Mouse (Mus musculus): ENCODE data around the gene Uba2. TPM values are rescaled to one million over a fixed set of nuclear protein-coding genes. Genes with fewer than 3 reads are reported as not detected.
A peak's percentile ranks its signal among the peaks of the same experiment; 100 is the strongest.
"Not testable (repeated sequence)": the region's sequence is repeated elsewhere in the genome, so short reads cannot be mapped to it uniquely, and the experiment has no call there.

Uba2 gene
- polyA plus RNA-seq, 1 experiment: 13.2 TPM

DNA sequence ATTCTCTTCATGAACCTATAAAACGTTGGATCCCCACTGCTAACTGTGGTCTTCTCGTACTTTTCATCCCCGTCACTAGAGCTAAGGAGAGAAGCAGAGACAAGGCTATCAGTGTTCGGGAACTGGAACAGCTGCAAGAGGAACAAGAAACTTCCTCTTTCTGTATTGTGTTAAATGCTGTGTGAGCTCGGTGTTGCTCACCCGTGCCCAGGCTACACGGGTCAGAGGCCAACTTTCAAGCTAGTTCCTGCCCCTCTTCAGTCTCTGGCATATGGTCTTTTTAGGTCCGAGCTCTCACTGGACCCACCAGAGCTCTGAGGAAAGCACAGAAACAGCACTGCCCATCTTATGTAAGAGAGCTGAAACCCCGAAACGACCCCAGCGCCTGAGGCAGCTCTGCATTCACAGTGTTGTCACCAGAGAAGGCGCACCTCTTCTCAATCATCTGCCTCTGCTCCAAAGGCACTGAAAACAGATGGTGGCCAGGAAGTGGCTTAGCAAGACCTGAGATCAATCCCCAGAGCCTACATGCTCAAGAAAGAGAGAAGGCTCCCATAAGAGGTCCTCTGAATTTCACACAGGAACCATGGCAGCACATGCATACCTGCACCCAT is 20.1 kb upstream of the Uba2 start:
- 79% methylated on average over 12 of the region's 12 CpGs for WGBS

DNA sequence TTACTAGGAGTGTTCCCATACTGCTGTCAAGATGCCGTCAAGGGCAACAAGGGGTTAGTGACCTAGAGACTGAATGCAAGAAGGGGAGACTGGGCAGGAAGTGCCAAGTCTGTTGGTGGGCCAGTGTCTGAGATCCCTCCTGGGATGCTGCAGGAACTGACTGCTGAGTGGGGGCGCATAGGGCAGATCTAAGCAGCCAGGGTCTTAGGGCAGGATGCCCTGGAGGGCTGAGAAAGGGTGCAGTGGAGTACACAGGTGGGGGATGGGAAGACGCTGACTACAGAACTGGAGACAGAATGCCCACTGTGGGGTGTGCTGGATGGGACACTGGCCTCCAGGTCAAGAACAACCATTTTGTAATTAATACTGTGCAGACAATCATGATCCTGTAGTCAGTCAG is 14.4 kb upstream of the Uba2 start:
- TF ChIP-seq CTCF (IDR thresholded peaks at IDR 0.05; ENCODE audit: extremely low read depth, insufficient read length, insufficient replicate concordance, low read depth, low read length) (no peak), POLR2A (IDR thresholded peaks at IDR 0.05; ENCODE audit: low read depth, low read length) (no peak)
- H3K27ac ChIP-seq (ENCODE audit: insufficient read depth, low read depth, low read length): no peak overlapping the region

More for the DNA sequence above, 20.1 kb upstream of the Uba2 start:
- H3K4me1 ChIP-seq (ENCODE audit: control insufficient read depth, insufficient read depth, insufficient read length, low read length): no peaks in the 10 kb centered on the region
- peaks cover 46% of the 10 kb centered on the region for H3K36me3 ChIP-seq (ENCODE audit: control insufficient read depth, insufficient read depth, low read length)
- H3K27ac ChIP-seq (ENCODE audit: insufficient read depth, low read depth, low read length): peak overlapping the region; percentile 48
- H3K27me3 ChIP-seq (ENCODE audit: control insufficient read depth, insufficient read depth, low read length): no peaks in the 10 kb centered on the region
- H3K4me3 ChIP-seq (ENCODE audit: low read depth, low read length): no peak overlapping the region
- TF ChIP-seq CTCF (IDR thresholded peaks at IDR 0.05; ENCODE audit: extremely low read depth, insufficient read length, insufficient replicate concordance, low read depth, low read length): no peak

DNA sequence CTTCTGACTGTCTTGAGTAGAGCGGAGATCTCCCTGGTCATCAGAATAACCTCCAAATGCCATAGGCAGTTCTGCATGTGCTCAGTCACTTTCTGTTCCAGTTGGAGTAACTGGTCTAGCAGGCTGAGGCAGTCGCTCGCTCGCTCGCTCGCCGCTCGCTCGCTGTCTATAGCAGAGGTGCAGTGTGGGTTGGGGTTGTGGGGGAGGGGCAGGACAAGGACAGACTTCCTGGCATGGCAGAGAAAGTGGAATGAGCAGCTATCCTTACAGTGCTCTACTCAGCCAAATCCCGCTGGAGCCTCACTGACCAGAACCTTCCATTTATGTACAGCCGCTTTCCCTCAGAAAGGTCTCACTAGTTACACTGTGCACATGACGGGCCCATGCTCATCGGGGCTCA is 14.0 kb upstream of the Uba2 start:
- no peak for TF ChIP-seq CTCF (IDR thresholded peaks at IDR 0.05; ENCODE audit: extremely low read depth, insufficient read length, insufficient replicate concordance, low read depth, low read length)
- Histone ChIP-seq H3K4me1 (ENCODE audit: control insufficient read depth, insufficient read depth, insufficient read length, low read length) (no peaks in the 10 kb centered on the region), H3K4me3 (ENCODE audit: low read depth, low read length) (no peak overlapping the region), H3K36me3 (ENCODE audit: control insufficient read depth, insufficient read depth, low read length) (peaks cover 23% of the 10 kb centered on the region), H3K27ac (ENCODE audit: insufficient read depth, low read depth, low read length) (no peak overlapping the region), H3K27me3 (ENCODE audit: control insufficient read depth, insufficient read depth, low read length) (no peaks in the 10 kb centered on the region)
- WGBS: 96% methylated on average over 13 of the region's 13 CpGs

More for the DNA sequence above, 14.4 kb upstream of the Uba2 start:
- whole genome bisulfite sequencing: 88% methylated on average over 3 of the region's 3 CpGs
- peaks cover 27% of the 10 kb centered on the region for H3K36me3 ChIP-seq (ENCODE audit: control insufficient read depth, insufficient read depth, low read length)
- H3K4me1 ChIP-seq (ENCODE audit: control insufficient read depth, insufficient read depth, insufficient read length, low read length): no peaks in the 10 kb centered on the region
- no peaks in the 10 kb centered on the region for H3K27me3 ChIP-seq (ENCODE audit: control insufficient read depth, insufficient read depth, low read length)
- no peak overlapping the region for H3K4me3 ChIP-seq (ENCODE audit: low read depth, low read length)

DNA sequence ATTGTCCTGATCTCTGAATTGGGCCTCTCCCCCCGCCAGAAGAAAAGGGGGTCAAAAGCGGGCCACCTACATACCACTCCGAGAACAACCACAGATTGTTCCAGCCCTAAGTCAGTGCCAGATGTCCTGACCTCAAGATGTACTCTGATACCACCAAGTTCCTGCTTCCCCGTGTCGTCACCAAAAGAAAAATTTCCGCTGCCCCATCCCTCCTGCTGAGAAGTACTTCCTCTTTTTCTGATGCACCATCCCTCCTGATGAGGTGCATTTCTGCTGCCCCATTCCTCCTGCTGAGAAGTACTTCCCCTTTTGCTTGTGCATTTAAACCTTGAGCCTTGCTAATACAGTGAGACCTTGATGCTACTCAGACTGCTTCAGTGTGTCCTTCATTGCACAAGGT is 6.8 kb upstream of the Uba2 start:
- H3K27ac ChIP-seq (ENCODE audit: insufficient read depth, low read depth, low read length); H3K4me1 ChIP-seq (ENCODE audit: control insufficient read depth, insufficient read depth, insufficient read length, low read length); H3K27me3 ChIP-seq (ENCODE audit: control insufficient read depth, insufficient read depth, low read length); H3K4me3 ChIP-seq (ENCODE audit: low read depth, low read length); H3K36me3 ChIP-seq (ENCODE audit: control insufficient read depth, insufficient read depth, low read length): not testable (repeated sequence)
- WGBS: 90% methylated on average over 6 of the region's 6 CpGs

DNA sequence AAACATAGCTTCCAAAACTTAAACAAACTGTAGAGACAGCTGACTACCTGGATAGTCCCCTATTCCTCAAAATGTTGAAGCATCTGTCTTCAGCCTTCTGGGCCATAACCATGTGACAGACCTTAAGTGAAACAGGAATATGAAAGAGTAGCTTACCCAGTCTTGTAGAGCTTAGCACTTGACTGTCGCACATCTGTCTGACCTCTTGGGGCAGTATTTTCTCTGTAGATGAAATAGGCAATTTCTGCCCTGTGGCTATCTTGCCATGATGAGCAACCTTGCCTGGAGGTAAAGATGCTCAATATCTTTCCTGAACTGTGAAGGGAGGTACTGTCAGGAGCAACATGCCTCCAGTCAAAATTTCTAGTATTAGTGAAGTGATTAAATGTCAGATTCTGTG is 2.9 kb upstream of the Uba2 start:
- Histone ChIP-seq H3K27ac (ENCODE audit: insufficient read depth, low read depth, low read length) (no peak overlapping the region), H3K4me3 (ENCODE audit: low read depth, low read length) (no peak overlapping the region), H3K36me3 (ENCODE audit: control insufficient read depth, insufficient read depth, low read length) (no peaks in the 10 kb centered on the region), H3K4me1 (ENCODE audit: control insufficient read depth, insufficient read depth, insufficient read length, low read length) (no peaks in the 10 kb centered on the region), H3K27me3 (ENCODE audit: control insufficient read depth, insufficient read depth, low read length) (no peaks in the 10 kb centered on the region)
- WGBS: 45% methylated on average over 1 of the region's 1 CpGs
- TF ChIP-seq CTCF (IDR thresholded peaks at IDR 0.05; ENCODE audit: extremely low read depth, insufficient read length, insufficient replicate concordance, low read depth, low read length): no peak
- TF ChIP-seq POLR2A (IDR thresholded peaks at IDR 0.05; ENCODE audit: low read depth, low read length): no peak

GRCm38 (mm10) chr7:34168470-34169251 is 738 bp downstream of the Uba2 start:
- TF ChIP-seq POLR2A (IDR thresholded peaks at IDR 0.05; ENCODE audit: low read depth, low read length): peak; percentile 72
- TF ChIP-seq CTCF (IDR thresholded peaks at IDR 0.05; ENCODE audit: extremely low read depth, insufficient read length, insufficient replicate concordance, low read depth, low read length): no peak
- 10% methylated on average over 30 of the region's 30 CpGs for WGBS
- peaks cover 10% of the 10 kb centered on the region for H3K36me3 ChIP-seq (ENCODE audit: control insufficient read depth, insufficient read depth, low read length)

DNA sequence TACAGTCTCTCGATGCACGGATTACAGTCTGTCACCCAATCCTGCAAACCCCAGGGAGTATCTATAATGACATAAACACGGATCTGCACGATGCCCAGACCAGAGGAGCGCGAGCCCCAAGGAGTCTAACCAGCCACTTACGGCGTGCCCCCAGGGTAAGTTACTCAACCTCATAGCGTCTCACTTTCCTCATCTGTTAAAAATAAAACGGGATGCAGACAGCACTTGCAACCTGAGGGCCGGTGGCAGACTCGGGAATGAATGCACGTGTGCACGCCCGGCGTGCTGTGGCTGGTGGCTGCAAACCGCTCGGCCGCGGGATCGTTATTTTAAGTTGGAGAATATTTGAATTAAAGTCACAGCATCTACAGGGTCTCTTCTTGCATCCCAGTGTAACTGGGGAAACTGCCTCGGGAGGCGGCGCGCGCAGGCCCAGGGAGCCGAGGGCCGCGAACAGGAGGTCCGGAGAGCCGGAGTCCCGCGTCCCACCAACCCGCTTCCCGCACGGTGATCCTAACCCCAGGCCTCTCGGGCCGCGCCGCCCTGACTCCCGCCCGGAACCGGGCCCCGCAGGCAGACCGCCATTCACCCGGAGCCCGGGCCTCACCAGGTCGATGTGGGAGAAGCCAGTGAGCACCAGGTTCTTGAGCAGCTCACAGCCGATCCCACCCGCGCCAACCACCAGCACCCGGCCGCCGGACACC is 1.5 kb downstream of the Uba2 start:
- Histone ChIP-seq H3K27me3 (ENCODE audit: control insufficient read depth, insufficient read depth, low read length) (no peaks in the 10 kb centered on the region), H3K27ac (ENCODE audit: insufficient read depth, low read depth, low read length) (peak overlapping the region; percentile 14), H3K4me1 (ENCODE audit: control insufficient read depth, insufficient read depth, insufficient read length, low read length) (no peaks in the 10 kb centered on the region), H3K36me3 (ENCODE audit: control insufficient read depth, insufficient read depth, low read length) (peaks cover 15% of the 10 kb centered on the region), H3K4me3 (ENCODE audit: low read depth, low read length) (peak overlapping the region; percentile 71)
- WGBS: under 1% methylated on average over 54 of the region's 54 CpGs
- no peak for TF ChIP-seq CTCF (IDR thresholded peaks at IDR 0.05; ENCODE audit: extremely low read depth, insufficient read length, insufficient replicate concordance, low read depth, low read length)
- no peak for TF ChIP-seq POLR2A (IDR thresholded peaks at IDR 0.05; ENCODE audit: low read depth, low read length)

More at GRCm38 (mm10) chr7:34168470-34169251, 738 bp downstream of the Uba2 start:
- Histone ChIP-seq H3K4me3 (ENCODE audit: low read depth, low read length) (peak overlapping the region; percentile 71), H3K27me3 (ENCODE audit: control insufficient read depth, insufficient read depth, low read length) (no peaks in the 10 kb centered on the region), H3K27ac (ENCODE audit: insufficient read depth, low read depth, low read length) (peak overlapping the region; percentile 14), H3K4me1 (ENCODE audit: control insufficient read depth, insufficient read depth, insufficient read length, low read length) (no peaks in the 10 kb centered on the region)
